Mouse (Mus musculus) cerebellum, postnatal 14 days (tissue): ENCODE measurements around the gene Crx.
"Not testable (repeated sequence)": the region's sequence is repeated elsewhere in the genome, so short reads cannot be mapped to it uniquely, and the experiment has no call there.

Experiments
- DNase-seq, 2 experiments: peaks; one replicate each; pipeline ENCODE4 v3.0.0; 2021; ENCODE audit warnings: mixed read lengths in 2 of 2

Crx gene

GRCm38 (mm10) chr7:15879756-15880155 is at the start of gene Crx:
Gene Crx (minus strand): TSS chr7:15879968.
- no peak for DNase-seq

GRCm38 (mm10) chr7:15922220-15922773 is 42.5 kb upstream of the Crx start, which contains the start of gene Selenow:
Gene Selenow (minus strand): TSS chr7:15922402.
- DNase-seq: peak; percentile 95 to 96

- DNase-seq: no peak
These were observed 42.0 kb upstream of the Crx start for GRCm38 (mm10) chr7:15921796-15922195.

GRCm38 (mm10) chr7:15920645-15921190 is 41.0 kb upstream of the Crx start:
- DNase-seq: no peak

GRCm38 (mm10) chr7:15919947-15920346 is 40.2 kb upstream of the Crx start:
- no peak for DNase-seq

GRCm38 (mm10) chr7:15918371-15918770 is 38.6 kb upstream of the Crx start:
- peak in 1 of 2 experiments; percentile 53 for DNase-seq

- DNase-seq: no peak
These were observed 37.2 kb upstream of the Crx start for GRCm38 (mm10) chr7:15916996-15917395.

- no peak for DNase-seq
These were observed 36.5 kb upstream of the Crx start for GRCm38 (mm10) chr7:15916134-15916723.

- DNase-seq: not testable (repeated sequence)
These were observed 35.9 kb upstream of the Crx start for GRCm38 (mm10) chr7:15915695-15916094.

GRCm38 (mm10) chr7:15914751-15915150 is 35.0 kb upstream of the Crx start:
- peak in 1 of 2 experiments; percentile 4 for DNase-seq

- DNase-seq: peak; percentile 44 to 64
These were observed 34.5 kb upstream of the Crx start for GRCm38 (mm10) chr7:15914252-15914651.

- DNase-seq: peak; percentile 78 to 88
These were observed 32.4 kb upstream of the Crx start for GRCm38 (mm10) chr7:15912183-15912582.

- no peak for DNase-seq
These were observed 30.8 kb upstream of the Crx start for GRCm38 (mm10) chr7:15910521-15910920.

GRCm38 (mm10) chr7:15907971-15908590 is 28.3 kb upstream of the Crx start:
- peak in 1 of 2 experiments; percentile 5 for DNase-seq

- DNase-seq: no peak
These were observed 26.8 kb upstream of the Crx start for GRCm38 (mm10) chr7:15906602-15907001.

- DNase-seq: no peak
These were observed 26.1 kb upstream of the Crx start for GRCm38 (mm10) chr7:15905861-15906260.

- no peak for DNase-seq
These were observed 21.7 kb upstream of the Crx start for GRCm38 (mm10) chr7:15901366-15902048.

GRCm38 (mm10) chr7:15894251-15894650 is 14.5 kb upstream of the Crx start:
- no peak for DNase-seq

GRCm38 (mm10) chr7:15884127-15884526 is 4.4 kb upstream of the Crx start:
- no peak for DNase-seq

GRCm38 (mm10) chr7:15882317-15882716 is 2.5 kb upstream of the Crx start, which contains the start of gene Crxos:
Gene Crxos (plus strand): TSS chr7:15882617.
- DNase-seq: no peak

- DNase-seq: no peak
These were observed 2.1 kb upstream of the Crx start for GRCm38 (mm10) chr7:15881831-15882230.

GRCm38 (mm10) chr7:15881388-15881787 is 1.6 kb upstream of the Crx start:
- no peak for DNase-seq

- DNase-seq: no peak
These were observed 15.7 kb downstream of the Crx start for GRCm38 (mm10) chr7:15864104-15864503.
